Mouse (Mus musculus): Measurements from ENCODE around the gene Atxn7l1. TPM values are rescaled to one million over a fixed set of nuclear protein-coding genes. Genes with fewer than 3 reads are reported as not detected.

Gene Atxn7l1
- polyA plus RNA-seq, 1 experiment from 2014 or later: 16.8 TPM

DNA sequence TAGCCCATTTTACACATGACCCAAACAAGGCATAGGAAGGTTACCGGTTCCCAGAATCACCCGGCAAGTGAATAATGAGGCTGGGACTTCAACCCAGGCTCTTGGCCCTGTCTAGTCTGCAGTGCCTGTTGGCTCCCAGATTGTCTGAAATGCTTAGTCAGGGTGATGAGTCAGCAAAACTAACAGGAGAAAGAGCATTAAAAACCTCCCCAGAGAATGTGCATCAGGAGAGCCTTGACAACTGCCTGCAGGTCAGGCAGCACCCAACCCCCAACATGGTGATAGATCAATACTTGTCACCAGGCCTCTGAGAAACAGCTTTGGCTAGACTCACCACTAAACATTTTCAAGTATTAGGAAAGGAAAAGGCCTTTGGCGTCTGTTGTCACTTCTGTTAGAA, 222.1 kb downstream of the Atxn7l1 start:
- H3K27ac ChIP-seq (ENCODE audit: low read length): no peak overlapping the region
- peaks cover 11% of the 10 kb centered on the region for H3K36me3 ChIP-seq (ENCODE audit: control insufficient read depth, insufficient read depth)
- no peaks in the 10 kb centered on the region for H3K27me3 ChIP-seq (ENCODE audit: control insufficient read depth, insufficient read depth, low read depth, low read length)
- H3K4me2 ChIP-seq (ENCODE audit: low read depth, low read length): no peak overlapping the region
- peaks cover 9% of the 10 kb centered on the region for H3K4me1 ChIP-seq (ENCODE audit: control insufficient read depth, low read depth, low read length)
- H3K9me3 ChIP-seq (replicated peaks; ENCODE audit: control insufficient read depth, low read length): no peaks in the 10 kb centered on the region
- ATAC-seq (ENCODE audit: low read depth): no peak
- H3K4me3 ChIP-seq (ENCODE audit: low read depth, low read length): no peak overlapping the region
- WGBS (ENCODE audit: insufficient replicate concordance): 72% methylated on average over 3 of the region's 3 CpGs
- no peak overlapping the region for H3K9ac ChIP-seq (ENCODE audit: low read depth, low read length)

DNA sequence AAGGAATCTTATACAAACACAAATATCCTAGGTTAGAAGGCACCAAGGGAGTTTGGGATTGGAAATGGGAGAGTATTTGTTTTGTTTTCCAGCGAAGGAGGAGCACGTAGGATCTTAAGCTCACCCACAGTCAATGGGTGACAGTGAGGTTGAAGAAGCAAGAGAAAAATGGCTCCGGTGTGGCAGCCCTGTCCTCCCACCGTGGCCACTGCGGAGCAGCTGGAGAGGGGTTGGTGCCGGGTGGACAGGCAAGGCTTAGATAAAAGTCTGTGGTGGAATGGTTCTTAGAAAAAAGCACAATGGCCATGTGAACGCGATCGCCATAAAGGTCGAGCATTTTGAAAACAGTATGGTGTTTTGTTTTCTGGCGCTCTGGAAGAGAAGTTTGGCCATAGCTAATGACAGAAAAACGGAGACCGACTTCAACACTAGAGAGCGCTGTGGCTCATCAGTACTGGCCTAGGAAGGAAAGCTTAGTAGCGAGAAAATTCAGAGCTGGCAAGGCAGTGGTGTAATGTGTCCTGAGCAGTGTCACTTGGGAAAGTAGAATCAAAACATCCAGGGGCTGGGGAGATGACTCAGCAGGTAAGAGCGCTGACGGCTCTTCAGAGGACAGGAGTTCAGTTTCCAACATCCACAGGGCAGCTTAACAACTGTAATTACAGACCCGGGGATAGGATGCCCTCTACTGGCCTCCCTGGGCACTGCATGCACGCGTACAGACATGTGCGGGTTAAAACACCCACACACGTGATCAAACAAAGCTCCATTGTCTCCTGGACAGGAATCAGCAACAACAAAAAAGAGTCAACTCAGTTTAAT, 232.3 kb downstream of the Atxn7l1 start:
- Histone ChIP-seq H3K36me3 (ENCODE audit: control insufficient read depth, insufficient read depth) (no peaks in the 10 kb centered on the region), H3K4me3 (ENCODE audit: low read depth, low read length) (peak overlapping the region; percentile 46), H3K9me3 (replicated peaks; ENCODE audit: control insufficient read depth, low read length) (no peaks in the 10 kb centered on the region), H3K9ac (ENCODE audit: low read depth, low read length) (peak overlapping the region; percentile 50), H3K27ac (ENCODE audit: low read length) (no peak overlapping the region), H3K4me2 (ENCODE audit: low read depth, low read length) (peak overlapping the region; percentile 72), H3K4me1 (ENCODE audit: control insufficient read depth, low read depth, low read length) (peaks cover 6% of the 10 kb centered on the region), H3K27me3 (ENCODE audit: control insufficient read depth, insufficient read depth, low read depth, low read length) (no peaks in the 10 kb centered on the region)
- ATAC-seq (ENCODE audit: low read depth): peak; percentile 77
- 16% methylated on average over 22 of the region's 22 CpGs for WGBS (ENCODE audit: insufficient replicate concordance)

DNA sequence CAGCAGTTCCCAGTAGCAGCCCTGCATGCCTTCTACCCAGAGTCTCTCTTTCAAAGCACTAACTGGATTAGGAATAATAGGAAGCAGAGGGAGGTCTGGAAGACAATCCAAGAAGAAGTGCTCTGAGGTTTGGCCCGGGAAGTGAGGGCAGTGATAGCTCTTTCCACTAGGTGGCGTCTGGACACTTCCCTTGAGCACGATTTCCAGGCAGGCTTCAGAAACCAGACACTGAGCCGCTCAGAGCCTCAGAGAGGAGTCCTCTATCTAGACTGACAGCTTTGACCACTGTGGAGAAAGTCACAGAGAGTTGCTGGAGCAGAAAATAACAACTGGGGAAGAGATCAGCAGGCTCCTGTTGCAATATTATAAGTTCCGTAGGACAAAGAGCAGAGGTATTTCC, 241.3 kb downstream of the Atxn7l1 start:
- WGBS (ENCODE audit: insufficient replicate concordance): 12% methylated on average over 5 of the region's 5 CpGs
- Histone ChIP-seq H3K9me3 (replicated peaks; ENCODE audit: control insufficient read depth, low read length) (no peaks in the 10 kb centered on the region), H3K4me2 (ENCODE audit: low read depth, low read length) (no peak overlapping the region), H3K36me3 (ENCODE audit: control insufficient read depth, insufficient read depth) (no peaks in the 10 kb centered on the region), H3K27ac (ENCODE audit: low read length) (no peak overlapping the region), H3K4me1 (ENCODE audit: control insufficient read depth, low read depth, low read length) (no peaks in the 10 kb centered on the region), H3K9ac (ENCODE audit: low read depth, low read length) (no peak overlapping the region), H3K27me3 (ENCODE audit: control insufficient read depth, insufficient read depth, low read depth, low read length) (0 out of 2 replicates have a peak, but pooled peaks cover 2% of the 10 kb centered on the region), H3K4me3 (ENCODE audit: low read depth, low read length) (no peak overlapping the region)
- ATAC-seq (ENCODE audit: low read depth): no peak

DNA sequence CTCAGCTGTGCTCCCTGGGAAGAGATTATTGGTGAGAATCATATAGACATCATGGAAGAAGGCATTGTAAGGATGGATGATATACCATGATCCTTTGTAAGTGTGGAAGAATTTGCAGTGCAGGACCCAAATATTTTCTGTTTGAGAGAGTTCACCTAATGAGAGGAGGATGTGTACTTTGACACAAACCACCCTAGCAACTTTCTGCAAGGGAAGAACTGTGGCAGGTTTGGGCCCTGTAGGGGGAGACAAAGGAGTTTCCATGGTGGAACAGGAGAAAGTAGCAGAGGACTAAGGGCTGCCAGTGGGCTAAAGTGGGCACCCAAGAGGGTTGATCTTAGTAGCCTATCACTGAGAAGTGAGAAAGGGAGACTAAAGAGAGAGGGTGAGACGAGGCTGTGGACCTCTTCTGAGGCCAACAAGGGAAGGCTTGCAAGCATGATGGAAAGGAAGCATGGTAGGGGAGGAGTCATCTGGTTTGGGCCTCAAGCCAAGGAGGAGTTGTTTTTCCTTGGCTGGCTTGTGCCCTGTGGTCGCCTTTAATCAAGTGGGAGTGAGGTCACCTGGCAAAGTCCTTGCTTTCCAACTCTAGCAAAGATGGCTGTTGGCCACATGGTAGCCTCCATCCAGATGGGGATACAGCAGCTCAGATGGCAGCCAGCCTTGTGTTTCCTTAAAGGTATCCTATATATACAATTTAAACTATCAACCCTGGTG, 243.5 kb downstream of the Atxn7l1 start:
- H3K9ac ChIP-seq (ENCODE audit: low read depth, low read length): no peak overlapping the region
- no peaks in the 10 kb centered on the region for H3K36me3 ChIP-seq (ENCODE audit: control insufficient read depth, insufficient read depth)
- 0 out of 2 replicates have a peak, but pooled peaks cover 2% of the 10 kb centered on the region for H3K27me3 ChIP-seq (ENCODE audit: control insufficient read depth, insufficient read depth, low read depth, low read length)
- H3K4me1 ChIP-seq (ENCODE audit: control insufficient read depth, low read depth, low read length): no peaks in the 10 kb centered on the region
- no peaks in the 10 kb centered on the region for H3K9me3 ChIP-seq (replicated peaks; ENCODE audit: control insufficient read depth, low read length)
- 29% methylated on average over 2 of the region's 2 CpGs for WGBS (ENCODE audit: insufficient replicate concordance)
- H3K4me3 ChIP-seq (ENCODE audit: low read depth, low read length): no peak overlapping the region
- H3K27ac ChIP-seq (ENCODE audit: low read length): no peak overlapping the region
- H3K4me2 ChIP-seq (ENCODE audit: low read depth, low read length): no peak overlapping the region
- ATAC-seq (ENCODE audit: low read depth): no peak

DNA sequence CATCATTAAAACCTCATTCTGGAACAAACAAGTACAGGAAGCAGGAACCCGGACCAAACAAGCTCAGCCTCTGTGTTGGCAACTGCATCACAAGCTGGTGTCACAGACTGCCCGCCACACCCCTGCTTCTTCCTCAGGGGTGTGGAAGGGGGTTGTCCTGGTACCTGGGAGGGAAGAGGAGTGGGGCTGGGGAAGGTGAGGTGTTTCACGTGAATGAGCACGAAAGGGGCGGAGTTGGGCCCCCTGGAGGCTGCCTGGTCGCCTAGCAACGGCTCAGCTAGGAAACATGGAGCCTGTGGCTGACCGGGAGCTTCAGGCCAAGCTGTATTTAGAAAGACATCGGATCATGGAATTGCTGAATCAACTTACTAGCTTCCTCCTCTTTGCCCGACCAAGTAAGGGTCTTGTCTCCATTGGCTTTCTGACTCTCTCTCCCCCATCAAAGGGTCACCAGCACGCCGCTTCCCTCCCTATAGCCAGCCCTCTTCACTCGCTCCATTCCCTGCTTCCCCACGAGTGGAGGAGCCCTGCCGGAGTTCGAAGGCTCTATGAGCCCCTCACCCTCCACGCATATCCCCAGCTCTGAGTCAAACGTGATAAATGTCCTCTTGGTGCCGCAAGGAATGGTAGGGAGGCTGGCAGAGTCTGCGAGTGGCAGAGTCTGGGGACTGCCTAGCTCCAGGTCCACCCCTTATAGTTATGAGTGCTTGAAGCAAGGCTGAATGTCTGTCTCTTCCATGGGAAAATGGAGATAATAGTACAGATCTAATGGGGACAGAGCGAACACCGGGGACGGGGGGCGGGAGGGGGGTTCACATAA, 247.5 kb downstream of the Atxn7l1 start, which contains the start of gene Efcab10:
Gene Efcab10, plus strand, starts transcription at position 51 of the 820 bp plus-strand sequence.
- no peak within 1 kb of the TSS for H3K27ac ChIP-seq (ENCODE audit: low read length)
- H3K36me3 ChIP-seq (ENCODE audit: control insufficient read depth, insufficient read depth): no peaks in the 10 kb centered on the region
- no peak within 1 kb of the TSS for H3K4me2 ChIP-seq (ENCODE audit: low read depth, low read length)
- ATAC-seq (ENCODE audit: low read depth): no peak
- 16% methylated on average over 24 of the region's 24 CpGs for WGBS (ENCODE audit: insufficient replicate concordance)
- no peak within 1 kb of the TSS for H3K9ac ChIP-seq (ENCODE audit: low read depth, low read length)
- no peaks in the 10 kb centered on the region for H3K4me1 ChIP-seq (ENCODE audit: control insufficient read depth, low read depth, low read length)
- H3K27me3 ChIP-seq (ENCODE audit: control insufficient read depth, insufficient read depth, low read depth, low read length): no peaks in the 10 kb centered on the region
- no peaks in the 10 kb centered on the region for H3K9me3 ChIP-seq (replicated peaks; ENCODE audit: control insufficient read depth, low read length)
- no peak within 1 kb of the TSS for H3K4me3 ChIP-seq (ENCODE audit: low read depth, low read length)

DNA sequence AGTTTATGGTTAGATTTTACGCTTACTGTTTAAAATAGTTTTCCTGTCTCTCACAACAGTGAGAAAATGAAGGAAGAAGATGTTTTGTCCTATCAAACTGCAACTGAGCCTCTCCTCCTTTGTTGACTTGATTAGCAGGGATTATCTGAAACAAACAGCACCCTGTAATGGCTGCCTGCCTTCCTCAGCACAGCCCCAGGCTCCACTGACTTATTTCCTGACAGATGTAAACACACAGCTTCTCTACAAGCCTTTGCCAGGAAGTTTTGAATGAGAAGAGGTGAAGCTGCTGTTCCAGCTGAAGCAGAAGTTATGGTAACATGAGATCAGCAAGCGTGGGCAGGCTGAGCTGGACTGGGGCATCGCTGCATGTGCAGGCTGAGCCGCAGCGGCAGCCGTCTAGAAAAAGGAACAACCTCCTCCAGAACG, 255.8 kb downstream of the Atxn7l1 start:
- no peak for ATAC-seq (ENCODE audit: low read depth)
- Histone ChIP-seq H3K4me1 (ENCODE audit: control insufficient read depth, low read depth, low read length) (no peaks in the 10 kb centered on the region), H3K9me3 (replicated peaks; ENCODE audit: control insufficient read depth, low read length) (no peaks in the 10 kb centered on the region), H3K9ac (ENCODE audit: low read depth, low read length) (no peak overlapping the region), H3K36me3 (ENCODE audit: control insufficient read depth, insufficient read depth) (no peaks in the 10 kb centered on the region), H3K4me2 (ENCODE audit: low read depth, low read length) (no peak overlapping the region), H3K27ac (ENCODE audit: low read length) (no peak overlapping the region), H3K4me3 (ENCODE audit: low read depth, low read length) (no peak overlapping the region), H3K27me3 (ENCODE audit: control insufficient read depth, insufficient read depth, low read depth, low read length) (no peaks in the 10 kb centered on the region)
- WGBS (ENCODE audit: insufficient replicate concordance): 16% methylated on average over 7 of the region's 7 CpGs

DNA sequence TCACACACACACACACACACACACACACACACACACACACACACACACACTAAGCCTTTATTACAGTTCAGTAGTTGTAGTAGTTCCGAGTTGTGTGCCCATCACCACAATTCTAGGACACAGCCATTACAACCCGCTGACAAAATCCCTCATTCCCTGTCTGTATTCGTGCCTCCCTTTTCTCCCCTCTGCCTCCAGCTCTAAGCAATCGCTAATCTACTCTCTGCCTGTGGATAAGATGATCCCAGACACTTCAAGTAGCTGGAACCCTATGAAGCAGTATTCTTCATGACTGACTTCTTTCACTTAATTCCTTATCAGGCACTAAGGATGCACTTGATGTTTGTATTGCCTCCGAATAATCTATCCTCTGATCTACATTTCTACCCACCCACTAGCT, 257.5 kb downstream of the Atxn7l1 start:
- no peak overlapping the region for H3K9ac ChIP-seq (ENCODE audit: low read depth, low read length)
- H3K4me3 ChIP-seq (ENCODE audit: low read depth, low read length): no peak overlapping the region
- H3K4me2 ChIP-seq (ENCODE audit: low read depth, low read length): no peak overlapping the region
- H3K4me1 ChIP-seq (ENCODE audit: control insufficient read depth, low read depth, low read length): no peaks in the 10 kb centered on the region
- H3K9me3 ChIP-seq (replicated peaks; ENCODE audit: control insufficient read depth, low read length): no peaks in the 10 kb centered on the region
- H3K27ac ChIP-seq (ENCODE audit: low read length): no peak overlapping the region
- H3K27me3 ChIP-seq (ENCODE audit: control insufficient read depth, insufficient read depth, low read depth, low read length): no peaks in the 10 kb centered on the region
- no peak for ATAC-seq (ENCODE audit: low read depth)
- H3K36me3 ChIP-seq (ENCODE audit: control insufficient read depth, insufficient read depth): no peaks in the 10 kb centered on the region
- 57% methylated on average over 5 of the region's 5 CpGs for WGBS (ENCODE audit: insufficient replicate concordance)

DNA sequence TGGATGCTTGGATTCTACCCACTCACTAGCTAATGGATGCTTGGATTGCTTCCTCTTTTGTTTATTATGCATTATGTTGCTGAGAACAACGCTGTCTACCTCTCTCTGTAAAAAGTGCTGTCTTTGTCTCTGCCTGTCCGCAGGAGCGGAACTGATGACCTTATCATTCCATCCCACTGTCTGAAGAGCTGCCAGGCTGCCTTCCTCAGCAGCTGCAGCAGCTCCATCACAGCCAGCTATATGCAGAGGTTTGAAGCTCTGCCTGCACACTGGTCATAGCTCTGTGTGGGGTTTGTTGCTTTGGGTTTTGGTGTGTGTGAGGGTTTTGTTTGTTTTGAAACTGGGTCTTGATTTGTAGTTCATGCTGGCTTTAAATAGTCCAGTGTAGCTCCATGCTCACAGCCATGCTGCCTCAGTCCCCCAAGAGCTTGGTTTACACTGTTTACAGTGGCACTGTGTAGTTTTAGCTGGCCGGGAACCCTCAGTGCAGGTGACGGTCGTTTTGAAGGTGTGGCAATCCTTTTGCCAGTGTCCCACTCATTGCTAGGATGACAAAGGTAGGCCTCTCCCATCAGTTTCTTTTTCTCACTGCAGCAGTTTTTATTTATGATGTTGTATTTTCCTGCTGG, 258.0 kb downstream of the Atxn7l1 start:
- Histone ChIP-seq H3K4me3 (ENCODE audit: low read depth, low read length) (no peak overlapping the region), H3K36me3 (ENCODE audit: control insufficient read depth, insufficient read depth) (no peaks in the 10 kb centered on the region), H3K4me2 (ENCODE audit: low read depth, low read length) (no peak overlapping the region), H3K4me1 (ENCODE audit: control insufficient read depth, low read depth, low read length) (no peaks in the 10 kb centered on the region), H3K27ac (ENCODE audit: low read length) (no peak overlapping the region), H3K9ac (ENCODE audit: low read depth, low read length) (no peak overlapping the region), H3K27me3 (ENCODE audit: control insufficient read depth, insufficient read depth, low read depth, low read length) (no peaks in the 10 kb centered on the region), H3K9me3 (replicated peaks; ENCODE audit: control insufficient read depth, low read length) (no peaks in the 10 kb centered on the region)
- no peak for ATAC-seq (ENCODE audit: low read depth)
- 34% methylated on average over 6 of the region's 6 CpGs for WGBS (ENCODE audit: insufficient replicate concordance)
